Mouse (Mus musculus): ENCODE results near the gene Nckap5. TPM values are rescaled to one million over a fixed set of nuclear protein-coding genes. Genes with fewer than 3 reads are reported as not detected.

The Nckap5 gene
- total RNA-seq, 1 experiment: 0.18 TPM

- Histone ChIP-seq H3K27ac (ENCODE audit: insufficient read depth, low read depth, low read length, poor library complexity, severe bottlenecking) (no peak overlapping the region), H3K9ac (ENCODE audit: insufficient read depth, low read depth, low read length, poor library complexity, severe bottlenecking) (no peak overlapping the region), H3K9me3 (ENCODE audit: control insufficient read depth, insufficient read depth, low read depth, low read length) (no peaks in the 10 kb centered on the region), H3K4me1 (ENCODE audit: control insufficient read depth in 2 of 2, insufficient read depth in 2 of 2, low read length in 2 of 2, poor library complexity in 1 of 2) (no peaks in the 10 kb centered on the region), H3K36me3 (ENCODE audit: control insufficient read depth, insufficient read depth, low read length, poor library complexity, severe bottlenecking) (no peaks in the 10 kb centered on the region), H3K4me3 (ENCODE audit: insufficient read depth in 1 of 2, low read depth in 1 of 2, low read length in 2 of 2, poor library complexity in 1 of 2, severe bottlenecking in 1 of 2) (no peak overlapping the region; a peak in 1 of 4 replicates)
- no peak for TF ChIP-seq ZC3H11A (IDR thresholded peaks at IDR 0.05; ENCODE audit: borderline replicate concordance, low read depth, low read length)
- no peak for TF ChIP-seq CHD2 (IDR thresholded peaks at IDR 0.05; ENCODE audit: low read depth, low read length)
- TF ChIP-seq HCFC1 (IDR thresholded peaks at IDR 0.05; ENCODE audit: borderline replicate concordance, insufficient read depth, low read length): no peak
- TF ChIP-seq ZNF384 (IDR thresholded peaks at IDR 0.05; ENCODE audit: low read depth, low read length): no peak
- no peak for TF ChIP-seq MAFK (IDR thresholded peaks at IDR 0.05; ENCODE audit: insufficient read depth, low read depth, low read length)
- DNase-seq (ENCODE audit: low read depth, low spot score): no peak
- in situ Hi-C loops (cut with MboI; ENCODE audit: low sequenced_read_pairs in 2 of 2, unreplicated experiment in 2 of 2): no loop called here
Measured at GRCm38 (mm10) chr1:126737554-126738290, 92.9 kb downstream of the Nckap5 start.

GRCm38 (mm10) chr1:126731691-126732090, 98.9 kb downstream of the Nckap5 start:
- no peaks in the 10 kb centered on the region for H3K36me3 ChIP-seq (ENCODE audit: control insufficient read depth, insufficient read depth, low read length, poor library complexity, severe bottlenecking)
- H3K4me3 ChIP-seq (ENCODE audit: insufficient read depth in 1 of 2, low read depth in 1 of 2, low read length in 2 of 2, poor library complexity in 1 of 2, severe bottlenecking in 1 of 2): no peak overlapping the region
- H3K9me3 ChIP-seq (ENCODE audit: control insufficient read depth, insufficient read depth, low read depth, low read length): no peaks in the 10 kb centered on the region
- H3K4me1 ChIP-seq (ENCODE audit: control insufficient read depth in 2 of 2, insufficient read depth in 2 of 2, low read length in 2 of 2, poor library complexity in 1 of 2): no peaks in the 10 kb centered on the region
- DNase-seq (ENCODE audit: low read depth, low spot score): no peak
- TF ChIP-seq ZC3H11A (IDR thresholded peaks at IDR 0.05; ENCODE audit: borderline replicate concordance, low read depth, low read length): no peak
- no peak for TF ChIP-seq HCFC1 (IDR thresholded peaks at IDR 0.05; ENCODE audit: borderline replicate concordance, insufficient read depth, low read length)
- no peak overlapping the region for H3K27ac ChIP-seq (ENCODE audit: insufficient read depth, low read depth, low read length, poor library complexity, severe bottlenecking)
- no peak overlapping the region for H3K9ac ChIP-seq (ENCODE audit: insufficient read depth, low read depth, low read length, poor library complexity, severe bottlenecking)
- in situ Hi-C loops (cut with MboI; ENCODE audit: low sequenced_read_pairs in 2 of 2, unreplicated experiment in 2 of 2): no loop called here

- no peak for TF ChIP-seq HCFC1 (IDR thresholded peaks at IDR 0.05; ENCODE audit: borderline replicate concordance, insufficient read depth, low read length)
- no peak for TF ChIP-seq ZC3H11A (IDR thresholded peaks at IDR 0.05; ENCODE audit: borderline replicate concordance, low read depth, low read length)
- TF ChIP-seq CHD2 (IDR thresholded peaks at IDR 0.05; ENCODE audit: low read depth, low read length): no peak
- TF ChIP-seq MAFK (IDR thresholded peaks at IDR 0.05; ENCODE audit: insufficient read depth, low read depth, low read length): no peak
- TF ChIP-seq ZNF384 (IDR thresholded peaks at IDR 0.05; ENCODE audit: low read depth, low read length): no peak
- Histone ChIP-seq H3K4me3 (ENCODE audit: insufficient read depth in 1 of 2, low read depth in 1 of 2, low read length in 2 of 2, poor library complexity in 1 of 2, severe bottlenecking in 1 of 2) (no peak overlapping the region), H3K9me3 (ENCODE audit: control insufficient read depth, insufficient read depth, low read depth, low read length) (no peaks in the 10 kb centered on the region), H3K4me1 (ENCODE audit: control insufficient read depth in 2 of 2, insufficient read depth in 2 of 2, low read length in 2 of 2, poor library complexity in 1 of 2) (no peaks in the 10 kb centered on the region), H3K27ac (ENCODE audit: insufficient read depth, low read depth, low read length, poor library complexity, severe bottlenecking) (no peak overlapping the region), H3K36me3 (ENCODE audit: control insufficient read depth, insufficient read depth, low read length, poor library complexity, severe bottlenecking) (no peaks in the 10 kb centered on the region), H3K9ac (ENCODE audit: insufficient read depth, low read depth, low read length, poor library complexity, severe bottlenecking) (no peak overlapping the region)
- in situ Hi-C loops (cut with MboI; ENCODE audit: low sequenced_read_pairs in 2 of 2, unreplicated experiment in 2 of 2): no loop called here
- DNase-seq (ENCODE audit: low read depth, low spot score): peak; percentile 16
Measured at GRCm38 (mm10) chr1:126726400-126727055, 104.1 kb downstream of the Nckap5 start.

GRCm38 (mm10) chr1:126725628-126726367, 104.8 kb downstream of the Nckap5 start:
- Histone ChIP-seq H3K4me1 (ENCODE audit: control insufficient read depth in 2 of 2, insufficient read depth in 2 of 2, low read length in 2 of 2, poor library complexity in 1 of 2) (no peaks in the 10 kb centered on the region), H3K9me3 (ENCODE audit: control insufficient read depth, insufficient read depth, low read depth, low read length) (no peaks in the 10 kb centered on the region), H3K27ac (ENCODE audit: insufficient read depth, low read depth, low read length, poor library complexity, severe bottlenecking) (no peak overlapping the region), H3K9ac (ENCODE audit: insufficient read depth, low read depth, low read length, poor library complexity, severe bottlenecking) (no peak overlapping the region), H3K4me3 (ENCODE audit: insufficient read depth in 1 of 2, low read depth in 1 of 2, low read length in 2 of 2, poor library complexity in 1 of 2, severe bottlenecking in 1 of 2) (no peak overlapping the region), H3K36me3 (ENCODE audit: control insufficient read depth, insufficient read depth, low read length, poor library complexity, severe bottlenecking) (no peaks in the 10 kb centered on the region)
- DNase-seq (ENCODE audit: low read depth, low spot score): no peak
- in situ Hi-C loops (cut with MboI; ENCODE audit: low sequenced_read_pairs in 2 of 2, unreplicated experiment in 2 of 2): no loop called here
- TF ChIP-seq CHD2 (IDR thresholded peaks at IDR 0.05; ENCODE audit: low read depth, low read length) (no peak), ZC3H11A (IDR thresholded peaks at IDR 0.05; ENCODE audit: borderline replicate concordance, low read depth, low read length) (no peak), ZNF384 (IDR thresholded peaks at IDR 0.05; ENCODE audit: low read depth, low read length) (no peak), MAFK (IDR thresholded peaks at IDR 0.05; ENCODE audit: insufficient read depth, low read depth, low read length) (no peak), HCFC1 (IDR thresholded peaks at IDR 0.05; ENCODE audit: borderline replicate concordance, insufficient read depth, low read length) (no peak)

All from ES-E14 (cell line).